Mouse (Mus musculus) heart, embryonic 11.5 days (tissue): ENCODE data around the gene Cers1. TPM values are rescaled to one million over a fixed set of nuclear protein-coding genes. Genes with fewer than 3 reads are reported as not detected.

Source experiments
- ATAC-seq: fragments of 200-750 bp; cut with Nextera tagmentation; replicated peaks from 2 replicates; pipeline ENCODE4 v1.8.0; 2017; ENCODE audit warnings: moderate library complexity; ENCODE audit not compliant: insufficient number of reproducible peaks, low FRiP score, low TSS enrichment
- H3K27ac ChIP-seq: fragments of 300-500 bp; sonication (generic); 2 replicates; pipeline ENCODE4 v1.5.1; 2014; ENCODE audit warnings: mild to moderate bottlenecking, low read depth, low read length
- H3K27me3 ChIP-seq: fragments of 300-500 bp; sonication (generic); 2 replicates; pipeline ENCODE4 v1.6.1; 2014; ENCODE audit warnings: mild to moderate bottlenecking, low read length, mixed read lengths; ENCODE audit not compliant: control insufficient read depth, insufficient read depth
- H3K36me3 ChIP-seq: fragments of 300-500 bp; sonication (generic); 2 replicates; pipeline ENCODE4 v1.6.1; 2014; ENCODE audit warnings: mild to moderate bottlenecking, low read length, moderate library complexity, mixed read lengths; ENCODE audit not compliant: control insufficient read depth, insufficient read depth
- H3K4me1 ChIP-seq: fragments of 300-500 bp; sonication (generic); 2 replicates; pipeline ENCODE4 v1.6.1; 2014; ENCODE audit warnings: low read length; ENCODE audit not compliant: control insufficient read depth, insufficient read depth
- H3K4me2 ChIP-seq: fragments of 300-500 bp; sonication (generic); 2 replicates; pipeline ENCODE4 v1.6.1; 2014; ENCODE audit warnings: mild to moderate bottlenecking, moderate library complexity
- H3K4me3 ChIP-seq: fragments of 300-500 bp; sonication (generic); 2 replicates; pipeline ENCODE4 v1.5.1; 2014; ENCODE audit warnings: low read depth, low read length
- H3K9ac ChIP-seq: fragments of 300-500 bp; sonication (generic); 2 replicates; pipeline ENCODE4 v1.6.1; 2014; ENCODE audit warnings: mild to moderate bottlenecking, low read depth, low read length, moderate library complexity
- H3K9me3 ChIP-seq: fragments of 300-500 bp; sonication (generic); replicated peaks from 2 replicates; pipeline ENCODE4 v1.6.1; 2016; ENCODE audit warnings: low read length; ENCODE audit not compliant: control insufficient read depth
- WGBS: fragments of 180-500 bp; shearing (Covaris S2); extraction: QIAGEN DNeasy Blood & Tissue Kit; methylation state at CpG from one replicate; pipeline ENCODE4 v1.1.7; 2014; ENCODE audit not compliant: insufficient replicate concordance; 5-methylcytosine and 5-hydroxymethylcytosine counted together
- polyA plus RNA-seq: library from polyadenylated mRNA; unstranded; fragments of >200 nt; fragmentation: Nextera tagmentation; extraction: Ambion mirVana; gene quantifications from 2 replicates; pipeline ENCODE4 v1.2.1, GENCODE M21; 2014

The Cers1 gene
- polyA plus RNA-seq, 1 experiment from 2014 or later, result 1.5 TPM

DNA sequence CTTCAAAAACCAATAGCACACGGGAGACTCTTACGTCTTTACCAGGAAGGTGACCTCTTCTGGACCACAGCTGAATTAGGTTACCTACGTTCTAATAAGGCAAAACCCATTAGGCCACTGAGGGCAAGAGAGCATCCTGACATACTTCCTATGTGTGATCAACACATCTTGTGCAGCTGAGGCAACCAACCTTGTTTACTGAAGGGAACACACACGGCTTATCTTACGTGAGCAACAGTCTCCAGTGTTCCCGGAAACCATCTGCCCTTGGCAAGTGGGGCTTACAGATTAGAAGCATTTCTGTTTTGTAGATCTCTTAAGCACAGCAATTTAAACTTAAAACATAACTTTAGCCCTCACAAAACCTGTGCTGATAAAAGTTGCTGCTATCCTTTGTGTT lies 11.9 kb downstream of the Cers1 start:
- Histone ChIP-seq H3K4me2 (no peak overlapping the region), H3K36me3 (peaks cover 6% of the 10 kb centered on the region), H3K4me1 (peaks cover 22% of the 10 kb centered on the region), H3K9ac (no peak overlapping the region), H3K27ac (peak overlapping the region; percentile 90), H3K9me3 (0 out of 2 replicates have a peak, but pooled peaks cover 2% of the 10 kb centered on the region), H3K27me3 (peaks cover 7% of the 10 kb centered on the region), H3K4me3 (no peak overlapping the region)
- WGBS, result 82% methylated on average over 6 of the region's 6 CpGs
- no peak for ATAC-seq

GRCm38 (mm10) chr8:70329124-70329834 lies 13.7 kb downstream of the Cers1 start, which contains the start of gene Gdf1:
Gdf1 (plus strand) TSS chr8:70329817.
- peak; percentile 57 for ATAC-seq
- Histone ChIP-seq H3K4me2 (peak within 1 kb of the TSS; percentile 65), H3K27ac (peak within 1 kb of the TSS; percentile 90), H3K27me3 (peaks cover 7% of the 10 kb centered on the region), H3K9ac (peak within 1 kb of the TSS; percentile 63; the same call in 1 of the 2 replicates), H3K4me3 (peak within 1 kb of the TSS; percentile 31), H3K9me3 (0 out of 2 replicates have a peak, but pooled peaks cover 2% of the 10 kb centered on the region), H3K36me3 (peaks cover 21% of the 10 kb centered on the region), H3K4me1 (peaks cover 22% of the 10 kb centered on the region)
- 23% methylated on average over 14 of the region's 14 CpGs for WGBS

DNA sequence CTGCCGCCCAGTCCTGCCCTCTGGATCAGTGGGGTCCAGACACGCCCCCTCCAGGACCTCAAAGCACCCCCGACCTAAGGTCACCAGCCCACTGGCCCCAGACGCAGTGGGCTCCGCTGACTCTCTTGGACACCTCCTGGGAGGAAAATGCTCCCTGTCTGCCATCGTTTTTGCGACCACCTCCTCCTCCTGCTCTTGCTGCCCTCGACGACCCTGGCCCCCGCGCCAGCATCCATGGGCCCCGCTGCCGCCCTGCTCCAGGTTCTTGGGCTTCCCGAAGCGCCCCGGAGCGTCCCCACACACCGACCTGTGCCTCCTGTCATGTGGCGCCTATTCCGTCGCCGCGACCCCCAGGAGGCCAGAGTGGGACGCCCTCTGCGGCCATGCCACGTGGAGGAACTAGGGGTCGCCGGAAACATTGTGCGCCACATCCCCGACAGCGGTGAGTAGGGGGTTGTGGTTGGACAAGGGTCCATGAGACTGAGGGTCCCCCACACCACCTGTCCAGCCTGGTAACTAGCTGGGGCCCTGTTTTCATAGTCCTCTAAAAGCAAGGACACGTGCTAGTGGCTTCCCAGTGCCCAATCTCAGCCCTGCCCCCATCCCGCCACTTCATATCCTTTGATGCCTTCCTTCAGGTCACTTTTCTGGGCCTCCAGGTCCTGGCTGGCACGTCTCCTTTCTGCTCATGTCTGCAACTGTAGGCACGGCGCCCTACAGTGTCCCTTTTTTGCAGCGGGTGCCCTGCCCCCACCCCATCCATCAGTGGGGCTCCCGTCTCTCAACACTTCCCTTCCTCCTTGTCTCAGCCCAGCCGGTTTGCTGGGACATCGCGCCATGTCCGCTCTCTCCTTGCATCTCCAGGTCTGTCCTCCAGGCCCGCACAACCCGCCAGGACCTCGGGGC lies 14.5 kb downstream of the Cers1 start:
- 4% methylated on average over 45 of the region's 45 CpGs for WGBS
- 0 out of 2 replicates have a peak, but pooled peaks have one; percentile 18 for ATAC-seq
- no peak overlapping the region for H3K27ac ChIP-seq
- H3K27me3 ChIP-seq, result peaks cover 7% of the 10 kb centered on the region
- H3K36me3 ChIP-seq, result peaks cover 29% of the 10 kb centered on the region
- peaks cover 22% of the 10 kb centered on the region for H3K4me1 ChIP-seq
- H3K4me2 ChIP-seq, result peak overlapping the region; percentile 65
- peak overlapping the region; percentile 31 for H3K4me3 ChIP-seq
- H3K9me3 ChIP-seq, result 0 out of 2 replicates have a peak, but pooled peaks cover 2% of the 10 kb centered on the region
- peak overlapping the region; percentile 63; the same call in 1 of the 2 replicates for H3K9ac ChIP-seq

DNA sequence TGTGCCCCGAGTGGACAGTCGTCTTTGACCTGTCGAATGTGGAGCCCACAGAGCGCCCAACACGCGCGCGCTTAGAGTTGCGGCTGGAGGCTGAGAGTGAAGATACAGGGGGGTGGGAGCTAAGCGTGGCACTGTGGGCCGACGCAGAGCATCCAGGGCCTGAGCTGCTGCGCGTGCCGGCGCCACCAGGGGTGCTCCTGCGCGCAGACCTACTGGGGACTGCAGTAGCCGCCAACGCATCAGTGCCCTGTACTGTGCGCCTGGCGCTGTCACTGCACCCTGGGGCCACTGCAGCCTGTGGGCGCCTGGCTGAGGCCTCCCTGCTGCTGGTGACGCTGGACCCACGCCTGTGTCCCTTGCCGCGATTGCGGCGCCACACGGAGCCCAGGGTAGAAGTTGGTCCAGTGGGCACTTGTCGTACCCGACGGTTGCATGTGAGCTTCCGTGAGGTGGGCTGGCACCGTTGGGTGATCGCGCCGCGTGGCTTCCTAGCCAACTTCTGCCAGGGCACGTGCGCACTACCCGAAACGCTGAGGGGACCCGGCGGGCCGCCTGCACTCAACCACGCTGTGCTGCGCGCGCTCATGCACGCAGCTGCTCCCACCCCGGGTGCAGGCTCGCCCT lies 15.3 kb downstream of the Cers1 start:
- Histone ChIP-seq H3K9ac (peak overlapping the region; percentile 47; the same call in 1 of the 2 replicates), H3K27ac (no peak overlapping the region)
- peak; percentile 67 for ATAC-seq

DNA sequence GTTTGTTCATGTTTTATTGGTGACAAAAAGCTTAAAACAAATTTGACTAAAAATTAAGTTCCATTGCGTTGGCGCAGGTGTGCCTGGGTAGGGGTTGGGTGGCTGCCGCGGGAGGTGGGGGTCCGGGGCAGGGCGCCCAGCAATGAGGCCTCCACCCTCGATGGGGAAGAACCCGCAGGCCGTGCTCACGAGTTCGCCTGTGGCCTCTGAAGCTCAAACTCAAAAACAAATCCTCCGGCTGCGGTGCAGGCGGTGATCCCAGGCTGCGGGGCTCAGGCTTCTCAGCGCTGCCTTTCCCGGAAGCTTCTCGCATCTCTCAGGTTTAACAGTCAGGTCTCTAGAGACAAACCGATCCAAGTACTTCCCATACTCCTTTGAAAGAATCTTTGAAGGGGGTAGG lies 16.0 kb downstream of the Cers1 start:
- Histone ChIP-seq H3K27me3 (peaks cover 7% of the 10 kb centered on the region), H3K4me2 (no peak overlapping the region), H3K9me3 (0 out of 2 replicates have a peak, but pooled peaks cover 2% of the 10 kb centered on the region), H3K4me1 (peaks cover 22% of the 10 kb centered on the region), H3K36me3 (peaks cover 38% of the 10 kb centered on the region), H3K9ac (no peak overlapping the region), H3K4me3 (no peak overlapping the region), H3K27ac (no peak overlapping the region)
- 77% methylated on average over 19 of the region's 19 CpGs for WGBS
- ATAC-seq, result no peak

More for the DNA sequence above, 15.3 kb downstream of the Cers1 start:
- Histone ChIP-seq H3K27me3 (peaks cover 7% of the 10 kb centered on the region), H3K4me3 (peak overlapping the region; percentile 31), H3K9me3 (0 out of 2 replicates have a peak, but pooled peaks cover 2% of the 10 kb centered on the region), H3K36me3 (peaks cover 34% of the 10 kb centered on the region), H3K4me2 (peak overlapping the region; percentile 65), H3K4me1 (peaks cover 22% of the 10 kb centered on the region)
- WGBS, result 26% methylated on average over 53 of the region's 53 CpGs

GRCm38 (mm10) chr8:70332070-70332877 lies 16.7 kb downstream of the Cers1 start:
- 31% methylated on average over 41 of the region's 41 CpGs for WGBS
- H3K9ac ChIP-seq, result no peak overlapping the region
- peaks cover 44% of the 10 kb centered on the region for H3K36me3 ChIP-seq
- H3K27ac ChIP-seq, result no peak overlapping the region
- H3K4me2 ChIP-seq, result no peak overlapping the region
- ATAC-seq, result peak; percentile 32; the same call in 1 of the 2 replicates
- no peak overlapping the region for H3K4me3 ChIP-seq
- peaks cover 22% of the 10 kb centered on the region for H3K4me1 ChIP-seq
- 0 out of 2 replicates have a peak, but pooled peaks cover 2% of the 10 kb centered on the region for H3K9me3 ChIP-seq
- H3K27me3 ChIP-seq, result peaks cover 7% of the 10 kb centered on the region

- Histone ChIP-seq H3K4me2 (no peak overlapping the region), H3K9ac (no peak overlapping the region), H3K27me3 (peaks cover 7% of the 10 kb centered on the region), H3K36me3 (peaks cover 46% of the 10 kb centered on the region), H3K4me3 (no peak overlapping the region), H3K9me3 (no peaks in the 10 kb centered on the region), H3K27ac (no peak overlapping the region), H3K4me1 (peaks cover 22% of the 10 kb centered on the region)
- ATAC-seq, result no peak
- 95% methylated on average over 6 of the region's 6 CpGs for WGBS
Measured at GRCm38 (mm10) chr8:70332878-70333202, 17.3 kb downstream of the Cers1 start.
